Mouse (Mus musculus) erythroblast, embryonic 14.5 days (primary cell): ENCODE data around the gene Papolb. TPM values are rescaled to one million over a fixed set of nuclear protein-coding genes. Genes with fewer than 3 reads are reported as not detected.

Experiments
- H3K27me3 ChIP-seq: 2 replicates; pipeline ENCODE4 v1.6.1; 2012; ENCODE audit warnings: inconsistent platforms; ENCODE audit not compliant: control insufficient read depth
- H3K36me3 ChIP-seq: 2 replicates; pipeline ENCODE4 v1.6.1; 2012; ENCODE audit warnings: mild to moderate bottlenecking, inconsistent platforms; ENCODE audit not compliant: control insufficient read depth
- H3K4me1 ChIP-seq: 2 replicates; pipeline ENCODE4 v1.6.1; 2012; ENCODE audit warnings: inconsistent platforms; ENCODE audit not compliant: control insufficient read depth
- H3K4me3 ChIP-seq: replicated peaks from 2 replicates; pipeline ENCODE3; 2012; ENCODE audit warnings: moderate library complexity, mild to moderate bottlenecking, inconsistent platforms
- H3K9me3 ChIP-seq: 2 replicates; pipeline ENCODE4 v1.6.1; 2012; ENCODE audit warnings: low read length, inconsistent platforms, mixed read lengths; ENCODE audit not compliant: control insufficient read depth
- GATA1 ChIP-seq: IDR thresholded peaks from 2 replicates; pipeline ENCODE4 v1.6.1; 2012; ENCODE audit warnings: low read length, inconsistent platforms, mixed read lengths
- TAL1 ChIP-seq: IDR thresholded peaks from 3 replicates; pipeline ENCODE4 v1.6.1; 2012; ENCODE audit warnings: low read length, inconsistent platforms, mixed read lengths
- polyA plus RNA-seq: library from polyadenylated mRNA; stranded (reverse); fragments of >175 nt; gene quantifications from 2 replicates; pipeline ENCODE4 v1.2.3, GENCODE M21; 2012

The Papolb gene
- polyA plus RNA-seq, 1 experiment, result not detected

GRCm38 (mm10) chr5:142524711-142525464 is 5.0 kb downstream of the Papolb start:
- Histone ChIP-seq H3K9me3 (peaks cover 2% of the 10 kb centered on the region; the same call in 1 of the 2 replicates), H3K4me3 (no peak overlapping the region), H3K4me1 (peaks cover 31% of the 10 kb centered on the region), H3K36me3 (no peaks in the 10 kb centered on the region), H3K27me3 (peaks cover 27% of the 10 kb centered on the region)
- TF ChIP-seq TAL1 (no peak), GATA1 (no peak)

GRCm38 (mm10) chr5:142521195-142521866 is 8.5 kb downstream of the Papolb start:
- Histone ChIP-seq H3K4me1 (peaks cover 36% of the 10 kb centered on the region), H3K4me3 (peak overlapping the region; percentile 44), H3K27me3 (peaks cover 5% of the 10 kb centered on the region), H3K36me3 (no peaks in the 10 kb centered on the region), H3K9me3 (no peaks in the 10 kb centered on the region; the same call in 1 of the 2 replicates)
- no peak for TF ChIP-seq TAL1
- TF ChIP-seq GATA1, result no peak

- TF ChIP-seq TAL1 (no peak), GATA1 (no peak)
- Histone ChIP-seq H3K9me3 (no peaks in the 10 kb centered on the region; the same call in 1 of the 2 replicates), H3K4me3 (no peak overlapping the region), H3K27me3 (peaks cover 3% of the 10 kb centered on the region), H3K4me1 (peaks cover 36% of the 10 kb centered on the region), H3K36me3 (no peaks in the 10 kb centered on the region)
Observed at GRCm38 (mm10) chr5:142520360-142520759, 9.5 kb downstream of the Papolb start.

- Histone ChIP-seq H3K36me3 (no peaks in the 10 kb centered on the region), H3K4me3 (no peak overlapping the region), H3K4me1 (peaks cover 36% of the 10 kb centered on the region), H3K27me3 (no peaks in the 10 kb centered on the region), H3K9me3 (no peaks in the 10 kb centered on the region; the same call in 1 of the 2 replicates)
- TF ChIP-seq TAL1, result no peak
- no peak for TF ChIP-seq GATA1
Observed at GRCm38 (mm10) chr5:142518973-142519372, 10.9 kb downstream of the Papolb start.

GRCm38 (mm10) chr5:142512112-142512511 is 17.8 kb downstream of the Papolb start:
- H3K27me3 ChIP-seq, result peaks cover 4% of the 10 kb centered on the region; the same call in 1 of the 2 replicates
- no peaks in the 10 kb centered on the region for H3K36me3 ChIP-seq
- H3K4me3 ChIP-seq, result no peak overlapping the region
- H3K9me3 ChIP-seq, result no peaks in the 10 kb centered on the region
- H3K4me1 ChIP-seq, result no peaks in the 10 kb centered on the region
- no peak for TF ChIP-seq GATA1
- TF ChIP-seq TAL1, result no peak

GRCm38 (mm10) chr5:142510061-142510414 is 19.8 kb downstream of the Papolb start:
- TF ChIP-seq GATA1 (no peak), TAL1 (no peak)
- H3K27me3 ChIP-seq, result peaks cover 4% of the 10 kb centered on the region; the same call in 1 of the 2 replicates
- no peaks in the 10 kb centered on the region for H3K9me3 ChIP-seq
- no peaks in the 10 kb centered on the region for H3K4me1 ChIP-seq
- no peak overlapping the region for H3K4me3 ChIP-seq
- no peaks in the 10 kb centered on the region for H3K36me3 ChIP-seq

- H3K36me3 ChIP-seq, result no peaks in the 10 kb centered on the region
- no peaks in the 10 kb centered on the region for H3K4me1 ChIP-seq
- H3K9me3 ChIP-seq, result no peaks in the 10 kb centered on the region
- peaks cover 4% of the 10 kb centered on the region; the same call in 1 of the 2 replicates for H3K27me3 ChIP-seq
- TF ChIP-seq TAL1, result no peak
- TF ChIP-seq GATA1, result no peak
- H3K4me3 ChIP-seq, result no peak overlapping the region
Observed at GRCm38 (mm10) chr5:142509141-142510060, 20.5 kb downstream of the Papolb start.

- H3K4me3 ChIP-seq, result no peak overlapping the region
- no peaks in the 10 kb centered on the region for H3K4me1 ChIP-seq
- no peaks in the 10 kb centered on the region for H3K36me3 ChIP-seq
- TF ChIP-seq TAL1 (no peak), GATA1 (no peak)
- no peaks in the 10 kb centered on the region for H3K9me3 ChIP-seq
- H3K27me3 ChIP-seq, result peaks cover 4% of the 10 kb centered on the region; the same call in 1 of the 2 replicates
Observed at GRCm38 (mm10) chr5:142505695-142506423, 24.0 kb downstream of the Papolb start.
